Mouse (Mus musculus) lung, postnatal 0 days (tissue): ENCODE measurements around the gene Zfr.

Source experiments
- CTCF ChIP-seq: IDR thresholded peaks from 2 replicates; pipeline ENCODE4 v1.5.1; 2016; ENCODE audit warnings: antibody characterized with exemption, mild to moderate bottlenecking
- EP300 ChIP-seq: IDR thresholded peaks from 2 replicates; pipeline ENCODE4 v1.6.1; 2016; ENCODE audit warnings: antibody characterized with exemption, mild to moderate bottlenecking, control low read depth

GRCm38 (mm10) chr15:12232429-12232828 is 114.8 kb downstream of the Zfr start:
- TF ChIP-seq CTCF (no peak), EP300 (peak; percentile 83)
